Mouse (Mus musculus): ENCODE measurements around the gene Timm22. TPM values are rescaled to one million over a fixed set of nuclear protein-coding genes. Genes with fewer than 3 reads are reported as not detected.
A peak's percentile ranks its signal among the peaks of the same experiment; 100 is the strongest.

The Timm22 gene
- polyA plus RNA-seq, 1 experiment from 2014 or later: 111 TPM

- Histone ChIP-seq H3K4me1 (peaks cover 41% of the 10 kb centered on the region), H3K4me2 (no peak overlapping the region), H3K27me3 (no peaks in the 10 kb centered on the region), H3K4me3 (replicated peaks) (no peak overlapping the region), H3K9ac (no peak overlapping the region), H3K27ac (no peak overlapping the region), H3K9me3 (replicated peaks) (no peaks in the 10 kb centered on the region), H3K36me3 (peaks cover 47% of the 10 kb centered on the region)
- WGBS: 7% methylated on average over 10 of the region's 10 CpGs
- ATAC-seq (replicated peaks; ENCODE audit: low FRiP score): no peak
Measured at GRCm38 (mm10) chr11:76446251-76446650, 39.5 kb downstream of the Timm22 start.

DNA sequence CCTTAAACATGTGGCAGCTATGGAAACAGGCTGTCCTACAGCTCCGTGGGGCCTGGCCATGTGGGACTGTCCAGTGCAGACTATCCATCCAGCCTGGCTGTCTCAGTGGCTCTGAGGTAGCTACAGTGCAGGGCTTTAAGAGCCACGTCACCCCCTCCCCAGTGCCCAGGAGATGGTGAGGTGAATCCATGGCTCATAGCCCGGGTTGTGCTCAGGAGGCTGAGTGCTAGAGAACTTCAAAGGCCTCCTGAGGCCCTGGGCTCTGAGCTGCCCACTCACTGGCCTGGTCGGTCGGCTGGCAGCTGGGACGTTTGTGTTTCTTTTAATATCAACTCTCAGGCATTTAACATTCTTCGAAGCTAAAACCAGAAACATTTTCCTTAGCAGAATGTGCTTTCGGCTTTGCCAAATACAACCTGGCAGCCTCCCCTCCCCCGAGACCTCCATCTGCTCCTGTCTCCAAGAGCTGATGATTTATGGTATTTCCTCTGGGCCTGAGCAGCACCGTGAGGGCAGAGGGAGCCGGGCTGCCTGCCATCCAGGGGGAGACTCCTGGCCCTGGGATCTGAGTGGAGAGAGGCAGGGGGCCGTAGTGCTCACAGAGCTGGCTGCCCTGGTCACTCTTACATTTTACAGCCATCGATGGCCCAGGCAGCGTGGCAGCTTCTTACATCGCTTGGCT, 42.9 kb downstream of the Timm22 start:
- WGBS: 14% methylated on average over 15 of the region's 15 CpGs
- Histone ChIP-seq H3K9ac (0 out of 2 replicates have a peak overlapping the region, but pooled peaks have one; percentile 25), H3K36me3 (peaks cover 55% of the 10 kb centered on the region), H3K4me3 (replicated peaks) (no peak overlapping the region), H3K4me2 (no peak overlapping the region), H3K9me3 (replicated peaks) (no peaks in the 10 kb centered on the region), H3K27ac (peak overlapping the region; percentile 80), H3K27me3 (no peaks in the 10 kb centered on the region), H3K4me1 (peaks cover 41% of the 10 kb centered on the region)
- ATAC-seq (replicated peaks; ENCODE audit: low FRiP score): peak; percentile 63

DNA sequence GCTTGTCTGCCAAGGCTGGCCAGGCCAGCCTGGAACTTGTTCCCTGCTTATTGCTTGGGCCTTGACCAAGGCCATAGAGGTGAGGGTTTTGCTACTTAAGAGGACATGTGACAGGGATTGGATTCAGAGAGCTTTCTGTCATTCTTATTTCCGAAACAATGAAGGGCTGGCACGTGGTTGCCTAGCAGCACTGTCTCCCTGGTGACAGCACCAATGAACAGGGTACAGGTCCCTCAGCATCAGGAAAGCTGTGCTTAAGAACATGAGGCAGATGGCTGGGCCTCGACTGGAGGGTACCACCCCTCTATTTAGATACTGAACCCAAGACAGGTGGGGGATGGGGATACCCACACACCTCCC, 43.4 kb downstream of the Timm22 start:
- H3K27ac ChIP-seq: peak overlapping the region; percentile 80
- no peaks in the 10 kb centered on the region for H3K9me3 ChIP-seq (replicated peaks)
- H3K9ac ChIP-seq: 0 out of 2 replicates have a peak overlapping the region, but pooled peaks have one; percentile 25
- H3K4me3 ChIP-seq (replicated peaks): no peak overlapping the region
- 37% methylated on average over 3 of the region's 3 CpGs for WGBS
- ATAC-seq (replicated peaks; ENCODE audit: low FRiP score): no peak
- no peak overlapping the region for H3K4me2 ChIP-seq
- peaks cover 41% of the 10 kb centered on the region for H3K4me1 ChIP-seq
- H3K36me3 ChIP-seq: peaks cover 59% of the 10 kb centered on the region
- no peaks in the 10 kb centered on the region for H3K27me3 ChIP-seq

DNA sequence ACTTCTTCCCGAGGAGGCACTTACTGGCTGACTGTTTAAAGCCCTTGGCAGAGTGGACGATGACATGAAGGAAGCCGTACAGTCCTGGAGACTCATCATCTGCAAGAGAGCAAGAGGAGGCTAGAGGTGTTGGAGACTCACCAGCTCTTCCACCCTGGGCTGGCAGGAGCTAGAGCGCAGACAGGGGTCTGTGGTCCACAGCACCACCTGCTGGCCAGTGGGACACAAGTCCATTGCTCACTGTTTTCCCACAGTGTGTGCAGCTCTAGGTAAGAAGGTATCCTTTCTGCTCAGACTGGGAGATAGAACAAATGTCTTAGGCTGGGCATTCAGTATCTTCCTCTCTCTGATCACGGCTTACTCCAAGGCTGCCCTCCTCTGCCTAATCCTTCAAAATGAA, 47.7 kb downstream of the Timm22 start:
- H3K36me3 ChIP-seq: peaks cover 83% of the 10 kb centered on the region
- H3K4me2 ChIP-seq: no peak overlapping the region
- ATAC-seq (replicated peaks; ENCODE audit: low FRiP score): no peak

DNA sequence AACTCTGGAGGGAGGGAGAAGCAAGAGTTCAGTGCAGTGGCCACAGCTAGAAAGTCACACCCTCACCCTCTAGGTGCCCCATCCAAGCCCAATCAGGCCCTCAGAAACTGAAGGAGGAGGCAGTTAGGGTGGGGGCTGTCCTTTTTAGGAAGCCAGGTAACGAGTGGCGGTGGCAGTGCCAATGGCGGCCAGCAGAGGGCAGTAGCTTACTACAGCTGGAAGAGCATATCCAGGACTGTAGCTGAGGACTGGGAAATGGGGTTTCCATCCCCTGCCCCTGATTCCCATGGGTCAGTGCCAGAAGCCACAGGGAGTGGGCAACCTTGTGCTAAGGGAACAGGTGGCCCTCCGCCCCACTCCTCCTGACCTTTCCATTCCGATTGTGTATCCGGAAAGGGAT, 49.5 kb downstream of the Timm22 start:
- H3K9me3 ChIP-seq (replicated peaks): no peaks in the 10 kb centered on the region
- H3K27me3 ChIP-seq: no peaks in the 10 kb centered on the region
- peaks cover 14% of the 10 kb centered on the region for H3K4me1 ChIP-seq
- peaks cover 83% of the 10 kb centered on the region for H3K36me3 ChIP-seq
- ATAC-seq (replicated peaks; ENCODE audit: low FRiP score): peak; percentile 63; the same call in 1 of the 2 replicates
- peak overlapping the region; percentile 49 for H3K27ac ChIP-seq
- WGBS: 9% methylated on average over 6 of the region's 6 CpGs
- no peak overlapping the region for H3K4me2 ChIP-seq
- no peak overlapping the region for H3K9ac ChIP-seq
- H3K4me3 ChIP-seq (replicated peaks): no peak overlapping the region

More for the DNA sequence above, 47.7 kb downstream of the Timm22 start:
- no peak overlapping the region for H3K27ac ChIP-seq
- 59% methylated on average over 5 of the region's 5 CpGs for WGBS
- no peaks in the 10 kb centered on the region for H3K9me3 ChIP-seq (replicated peaks)
- peaks cover 23% of the 10 kb centered on the region for H3K4me1 ChIP-seq
- H3K27me3 ChIP-seq: no peaks in the 10 kb centered on the region
- H3K9ac ChIP-seq: no peak overlapping the region
- H3K4me3 ChIP-seq (replicated peaks): no peak overlapping the region

GRCm38 (mm10) chr11:76456897-76457296, 50.1 kb downstream of the Timm22 start:
- Histone ChIP-seq H3K9ac (no peak overlapping the region), H3K9me3 (replicated peaks) (no peaks in the 10 kb centered on the region), H3K36me3 (peaks cover 83% of the 10 kb centered on the region), H3K4me3 (replicated peaks) (no peak overlapping the region), H3K27me3 (no peaks in the 10 kb centered on the region), H3K4me1 (peaks cover 21% of the 10 kb centered on the region), H3K4me2 (no peak overlapping the region), H3K27ac (peak overlapping the region; percentile 49)
- ATAC-seq (replicated peaks; ENCODE audit: low FRiP score): peak; percentile 47; the same call in 1 of the 2 replicates
- 74% methylated on average over 10 of the region's 10 CpGs for WGBS

- ATAC-seq (replicated peaks; ENCODE audit: low FRiP score): no peak
- Histone ChIP-seq H3K4me1 (peaks cover 25% of the 10 kb centered on the region), H3K4me2 (no peak overlapping the region), H3K9ac (no peak overlapping the region), H3K4me3 (replicated peaks) (no peak overlapping the region), H3K27ac (no peak overlapping the region), H3K9me3 (replicated peaks) (no peaks in the 10 kb centered on the region), H3K36me3 (peaks cover 85% of the 10 kb centered on the region), H3K27me3 (no peaks in the 10 kb centered on the region)
- 80% methylated on average over 9 of the region's 9 CpGs for WGBS
Measured at GRCm38 (mm10) chr11:76458730-76459129, 52.0 kb downstream of the Timm22 start.

DNA sequence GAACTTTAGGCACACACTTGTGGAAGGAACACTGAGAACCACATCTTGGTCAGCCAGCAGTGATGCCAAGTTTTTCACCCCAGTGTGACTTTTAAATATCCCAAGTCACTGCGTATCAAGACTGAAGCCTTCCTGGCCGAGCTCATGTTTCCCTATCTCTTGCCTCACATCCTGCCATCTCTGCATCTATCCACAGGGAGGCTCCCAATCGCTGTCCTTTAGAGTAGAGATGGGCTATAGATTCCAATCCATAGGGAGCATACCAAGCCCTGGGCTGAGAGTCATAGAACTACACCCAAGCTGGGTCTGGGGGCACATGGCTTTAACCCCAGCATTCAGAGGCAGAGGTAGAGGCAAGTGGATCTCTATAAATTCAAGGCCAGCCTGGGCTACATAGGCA, 52.7 kb downstream of the Timm22 start:
- no peak overlapping the region for H3K27ac ChIP-seq
- H3K9me3 ChIP-seq (replicated peaks): no peaks in the 10 kb centered on the region
- H3K36me3 ChIP-seq: peaks cover 79% of the 10 kb centered on the region
- H3K4me2 ChIP-seq: no peak overlapping the region
- no peak overlapping the region for H3K4me3 ChIP-seq (replicated peaks)
- no peak overlapping the region for H3K9ac ChIP-seq
- no peak for ATAC-seq (replicated peaks; ENCODE audit: low FRiP score)
- H3K4me1 ChIP-seq: peaks cover 28% of the 10 kb centered on the region
- 73% methylated on average over 3 of the region's 3 CpGs for WGBS
- no peaks in the 10 kb centered on the region for H3K27me3 ChIP-seq

DNA sequence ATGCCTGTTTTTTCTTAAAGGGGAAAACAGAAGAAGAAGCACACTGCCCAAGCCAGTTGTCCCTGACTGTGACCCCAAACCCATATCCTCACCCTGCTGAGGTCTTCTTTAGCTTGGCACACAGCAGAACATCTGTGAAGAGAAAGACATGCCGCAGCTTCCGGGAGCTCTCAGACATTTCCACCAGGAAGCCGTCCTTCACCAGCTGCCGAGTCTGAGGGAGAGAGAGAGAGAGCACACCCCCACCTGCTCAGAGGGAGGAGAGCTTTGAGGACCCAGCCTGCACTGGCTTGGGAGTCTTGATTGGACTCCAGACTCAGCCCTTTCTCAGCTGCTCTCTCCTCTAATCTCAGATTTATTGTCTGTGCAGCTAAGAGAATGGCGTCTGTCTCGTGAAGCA, 54.4 kb downstream of the Timm22 start:
- Histone ChIP-seq H3K27ac (no peak overlapping the region), H3K9ac (no peak overlapping the region), H3K4me1 (peaks cover 41% of the 10 kb centered on the region), H3K4me2 (no peak overlapping the region), H3K9me3 (replicated peaks) (no peaks in the 10 kb centered on the region), H3K36me3 (peaks cover 62% of the 10 kb centered on the region), H3K27me3 (no peaks in the 10 kb centered on the region), H3K4me3 (replicated peaks) (no peak overlapping the region)
- no peak for ATAC-seq (replicated peaks; ENCODE audit: low FRiP score)
- 53% methylated on average over 6 of the region's 6 CpGs for WGBS

DNA sequence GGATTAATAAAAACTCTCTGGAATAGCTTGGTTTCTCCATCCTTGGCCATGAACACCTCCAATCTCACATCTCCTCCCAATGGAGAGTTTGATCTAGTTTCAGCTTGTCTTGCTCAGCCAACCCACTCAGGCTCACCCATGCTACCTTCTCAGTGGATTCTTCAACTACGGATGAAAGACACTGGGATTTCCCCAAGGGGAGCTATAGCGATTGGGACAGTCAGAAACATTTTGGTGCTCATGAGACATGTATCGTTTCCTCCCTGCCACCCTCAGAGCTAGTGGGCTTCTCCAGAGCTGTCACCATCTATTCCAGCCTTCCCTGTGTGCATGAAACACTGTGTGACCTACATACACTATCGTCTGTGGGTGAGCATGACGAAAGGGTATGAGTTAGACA, 54.9 kb downstream of the Timm22 start:
- H3K4me1 ChIP-seq: peaks cover 40% of the 10 kb centered on the region
- no peak for ATAC-seq (replicated peaks; ENCODE audit: low FRiP score)
- H3K4me2 ChIP-seq: no peak overlapping the region
- H3K9ac ChIP-seq: no peak overlapping the region
- H3K27ac ChIP-seq: no peak overlapping the region
- H3K4me3 ChIP-seq (replicated peaks): no peak overlapping the region
- peaks cover 62% of the 10 kb centered on the region for H3K36me3 ChIP-seq
- 75% methylated on average over 5 of the region's 5 CpGs for WGBS
- no peaks in the 10 kb centered on the region for H3K27me3 ChIP-seq
- H3K9me3 ChIP-seq (replicated peaks): no peaks in the 10 kb centered on the region

DNA sequence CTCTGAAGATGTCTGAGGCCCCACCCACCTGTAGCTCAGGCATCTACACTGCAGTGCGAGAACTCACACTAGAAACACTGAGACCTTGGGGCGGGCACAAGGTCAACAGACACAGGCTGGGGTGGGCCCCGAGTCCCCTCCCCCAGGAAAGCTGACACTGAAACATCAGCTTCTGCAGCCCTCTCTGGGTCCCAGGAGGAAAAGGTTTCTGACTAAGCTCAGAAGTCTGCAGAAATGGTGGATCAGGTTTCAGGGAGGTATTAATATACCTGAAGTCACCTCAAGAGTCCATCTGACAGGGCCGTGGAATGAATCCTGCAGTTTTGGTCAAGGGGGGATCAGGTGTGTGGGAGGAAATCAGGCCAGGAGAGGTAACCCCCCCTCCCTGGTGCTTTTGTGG, 59.1 kb downstream of the Timm22 start:
- ATAC-seq (replicated peaks; ENCODE audit: low FRiP score): no peak
- peaks cover 70% of the 10 kb centered on the region for H3K4me1 ChIP-seq
- H3K27me3 ChIP-seq: no peaks in the 10 kb centered on the region
- peaks cover 32% of the 10 kb centered on the region for H3K36me3 ChIP-seq
- WGBS: 48% methylated on average over 4 of the region's 4 CpGs
- no peak overlapping the region for H3K4me2 ChIP-seq
- no peak overlapping the region for H3K4me3 ChIP-seq (replicated peaks)
- no peaks in the 10 kb centered on the region for H3K9me3 ChIP-seq (replicated peaks)
- H3K27ac ChIP-seq: no peak overlapping the region
- H3K9ac ChIP-seq: no peak overlapping the region

Data from kidney, embryonic 15.5 days (tissue).